Comparison of ENCODE assay signal across 20 mouse cellular contexts in genomic region chr10:117659430-117659813, GRCm38 (mm10). TPM values are rescaled to one million over a fixed set of nuclear protein-coding genes. Genes with fewer than 3 reads are reported as not detected.
A peak's percentile ranks its signal among the peaks of the same experiment; 100 is the strongest.
DNase-seq lines count a peak whose midpoint lies in the region; ATAC-seq and TF ChIP-seq lines count a peak whose summit lies in the region.
"Had no signal": no experiment of that assay in that cellular context is flagged by ENCODE, and none has a peak within 500 bp of the region (broad histone marks: within the 10 kb centered on the region; RNA-seq: fewer than 3 reads in every experiment).

No protein-coding gene starts in this region.

- H3K27ac ChIP-seq in gastrocnemius, adult 2 months: peak overlapping the region; percentile 24; the same call in 1 of the 2 replicates
- H3K27ac ChIP-seq in embryonic facial prominence, embryonic 15.5 days (replicated peaks): peak overlapping the region; percentile 39; the same call in 1 of the 2 replicates
- peak overlapping the region; percentile 47; the same call in 1 of the 2 replicates for H3K27ac ChIP-seq in limb, embryonic 15.5 days
- H3K27ac ChIP-seq: embryonic facial prominence, embryonic 13.5 days; heart, embryonic 15.5 days; hindbrain, embryonic 10.5 days; hindbrain, embryonic 14.5 days had no signal

- peaks cover 15% of the 10 kb centered on the region for H3K4me1 ChIP-seq in embryonic facial prominence, embryonic 15.5 days
- H3K4me1 ChIP-seq in limb, embryonic 15.5 days: peaks cover 11% of the 10 kb centered on the region

- no peak overlapping the region for H3K4me3 ChIP-seq in gastrocnemius, adult 2 months
- no peak overlapping the region for H3K4me3 ChIP-seq in embryonic facial prominence, embryonic 15.5 days (replicated peaks)
- no peak overlapping the region for H3K4me3 ChIP-seq in limb, embryonic 15.5 days
- H3K4me3 ChIP-seq: embryonic facial prominence, embryonic 13.5 days; heart, embryonic 15.5 days; hindbrain, embryonic 10.5 days had no signal

- H3K9me3 ChIP-seq in embryonic facial prominence, embryonic 15.5 days (replicated peaks): no peaks in the 10 kb centered on the region
- no peaks in the 10 kb centered on the region for H3K9me3 ChIP-seq in limb, embryonic 15.5 days
- H3K9me3 ChIP-seq: embryonic facial prominence, embryonic 13.5 days; heart, embryonic 15.5 days; hindbrain, embryonic 10.5 days had no signal

- DNase-seq in gastrocnemius, adult 2 months: no peak
- no peak for DNase-seq in gastrocnemius, postnatal 10 days
- DNase-seq in 3T3-L1 (ENCODE audit: low read depth, low spot score): peak; percentile 92
- DNase-seq in adrenal gland, adult 8-10 months: no peak
- DNase-seq in cerebellum, postnatal 36 days: no peak
- DNase-seq: adrenal gland, adult 2 months; cerebellum, adult 11 months; cerebellum, adult 8-10 months; cerebellum, postnatal 14 days; heart, postnatal 14 days had no signal

- TF ChIP-seq CTCF in gastrocnemius, adult 2 months (IDR thresholded peaks at IDR 0.05): no peak

- no peak overlapping the region for H3K9ac ChIP-seq in embryonic facial prominence, embryonic 15.5 days
- no peak overlapping the region for H3K9ac ChIP-seq in limb, embryonic 15.5 days
- H3K9ac ChIP-seq: embryonic facial prominence, embryonic 13.5 days; heart, embryonic 15.5 days; hindbrain, embryonic 14.5 days had no signal

- intact Hi-C loops in gastrocnemius, adult 2 months (cut with DNase I): loop anchor here (1.0 kb wide), 1 partner anchor 30 kb away; the partner anchor contains the start of gene Cpm

- H3K27me3 ChIP-seq in embryonic facial prominence, embryonic 15.5 days: no peaks in the 10 kb centered on the region
- H3K27me3 ChIP-seq in limb, embryonic 15.5 days: no peaks in the 10 kb centered on the region
- H3K27me3 ChIP-seq: CH12.LX; embryonic facial prominence, embryonic 13.5 days; heart, embryonic 15.5 days; Patski had no signal

- no peak overlapping the region for H3K4me2 ChIP-seq in embryonic facial prominence, embryonic 15.5 days (replicated peaks)
- H3K4me2 ChIP-seq in limb, embryonic 15.5 days: no peak overlapping the region
- H3K4me2 ChIP-seq: embryonic facial prominence, embryonic 13.5 days; heart, embryonic 11.5 days; heart, embryonic 15.5 days; hindbrain, embryonic 14.5 days had no signal

- 45% methylated on average over 11 of the region's 11 CpGs for WGBS in embryonic facial prominence, embryonic 15.5 days
- WGBS in limb, embryonic 15.5 days: 49% methylated on average over 11 of the region's 11 CpGs

- no peaks in the 10 kb centered on the region for H3K36me3 ChIP-seq in embryonic facial prominence, embryonic 15.5 days
- no peaks in the 10 kb centered on the region for H3K36me3 ChIP-seq in limb, embryonic 15.5 days
- H3K36me3 ChIP-seq: embryonic facial prominence, embryonic 13.5 days; heart, embryonic 15.5 days; hindbrain, embryonic 10.5 days had no signal

- ATAC-seq in embryonic facial prominence, embryonic 15.5 days (ENCODE audit: insufficient number of reproducible peaks, low FRiP score, low TSS enrichment, low read depth): no peak
- no peak for ATAC-seq in limb, embryonic 15.5 days (ENCODE audit: insufficient number of reproducible peaks, low FRiP score, low TSS enrichment, low read depth)
- ATAC-seq: forebrain, embryonic 14.5 days; Patski had no signal

RNA-seq across cellular contexts. Expression of gene Cpm, which starts 30.1 kb away (rescaled TPM):
- total RNA-seq in gastrocnemius, adult 2 months (2021): 1 to 10 TPM; 2.2 to 2.9 TPM
- total RNA-seq in gastrocnemius, postnatal 10 days (2021): 1 to 10 TPM; 9.3 to 10.0 TPM
- 60.5 and 68.7 TPM in 2 replicates for polyA plus RNA-seq in embryonic facial prominence, embryonic 15.5 days (2015; fragmentation: Nextera tagmentation; extraction: Ambion mirVana)
- polyA plus RNA-seq in limb, embryonic 15.5 days (2015; fragmentation: Nextera tagmentation; extraction: Ambion mirVana): 69.8 and 72.6 TPM in 2 replicates
- 10 to 100 TPM; 19.9 to 44.3 (median 31.5) TPM for total RNA-seq in adrenal gland, adult 8-10 months (2022)

RNA-seq across cellular contexts. Expression of gene Mdm2, which starts 51.1 kb away (rescaled TPM):
- 10 to 100 TPM; 49.2 to 49.8 TPM for total RNA-seq in gastrocnemius, adult 2 months (2021)
- total RNA-seq in gastrocnemius, postnatal 10 days (2021): 10 to 100 TPM; 34.1 to 36.4 TPM
- 43.9 and 57.8 TPM in 2 replicates for polyA plus RNA-seq in embryonic facial prominence, embryonic 15.5 days (2015; fragmentation: Nextera tagmentation; extraction: Ambion mirVana)
- 40.2 and 43.8 TPM in 2 replicates for polyA plus RNA-seq in limb, embryonic 15.5 days (2015; fragmentation: Nextera tagmentation; extraction: Ambion mirVana)
- total RNA-seq in adrenal gland, adult 8-10 months (2022): 10 to 100 TPM; 51.0 to 82.1 (median 68.5) TPM
